Mouse (Mus musculus) liver, adult 2 months (tissue): ENCODE results near the gene Nnat.

Source experiments
- CTCF ChIP-seq: fragments of 200-500 bp; IDR thresholded peaks from 2 replicates; pipeline ENCODE4 v1.5.1; 2011; ENCODE audit warnings: low read depth, low read length, control low read depth
- POLR2A ChIP-seq: fragments of 200-500 bp; IDR thresholded peaks from 2 replicates; pipeline ENCODE4 v1.6.1; 2011; ENCODE audit warnings: low read length, control low read depth; ENCODE audit not compliant: insufficient read depth; ENCODE audit errors: extremely low read depth

DNA sequence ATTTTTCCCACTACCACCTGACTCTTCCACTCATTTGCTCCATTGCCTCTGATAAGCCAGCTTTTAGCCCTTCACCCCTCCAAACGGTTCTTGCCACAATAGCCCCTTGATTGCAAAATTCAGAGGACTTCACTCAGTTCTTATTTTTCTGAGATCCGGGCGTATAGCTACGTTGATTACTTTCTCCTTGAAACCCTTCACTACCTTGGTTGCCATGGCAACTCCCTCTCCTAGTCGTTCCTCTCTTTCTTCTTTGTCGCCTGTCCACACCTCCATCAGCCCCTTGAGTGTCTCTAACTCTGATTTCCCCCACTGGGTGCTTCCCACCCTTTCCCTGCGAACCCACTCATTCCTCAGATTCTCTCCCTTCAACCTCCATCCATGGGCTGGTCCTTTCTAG is 22.8 kb upstream of the Nnat start:
- no peak for TF ChIP-seq POLR2A
- TF ChIP-seq CTCF, result no peak
